Mouse (Mus musculus) MEL (cell line): ENCODE results near the gene Bpifa5. TPM values are rescaled to one million over a fixed set of nuclear protein-coding genes. Genes with fewer than 3 reads are reported as not detected.

ENCODE experiments used
- DNase-seq: peaks from one replicate; pipeline ENCODE4 v3.0.0; 2011; ENCODE audit warnings: low read depth, low spot score
- H3K27ac ChIP-seq: 2 replicates; pipeline ENCODE4 v1.5.1; 2012; ENCODE audit warnings: low read depth, mild to moderate bottlenecking, control low read depth, low read length, moderate library complexity; ENCODE audit not compliant: control insufficient read depth
- H3K27me3 ChIP-seq, 2 experiments: fragments of 150-350 bp in 1 of 2; sonication (generic) in 1 of 2; 2 replicates each; pipeline ENCODE4 v1.6.1; 2012; ENCODE audit warnings: low read length in 2 of 2, mild to moderate bottlenecking in 2 of 2, improper control_type of control experiment in 1 of 2, moderate library complexity in 1 of 2; ENCODE audit not compliant: insufficient read depth in 2 of 2, control insufficient read depth in 1 of 2
- H3K36me3 ChIP-seq, 2 experiments: 2 replicates each; pipeline ENCODE4 v1.6.1; 2012 to 2014; ENCODE audit warnings: low read length in 2 of 2, improper control_type of control experiment in 1 of 2, inconsistent platforms in 1 of 2, mild to moderate bottlenecking in 1 of 2; ENCODE audit not compliant: insufficient read depth in 2 of 2, control insufficient read depth in 1 of 2
- H3K4me1 ChIP-seq, 2 experiments: fragments of 150-350 bp in 1 of 2; sonication (generic) in 1 of 2; 2 replicates each; pipeline ENCODE4 v1.6.1; 2012; ENCODE audit warnings: low read length in 2 of 2, improper control_type of control experiment in 1 of 2, mild to moderate bottlenecking in 1 of 2; ENCODE audit not compliant: insufficient read depth in 2 of 2, control insufficient read depth in 1 of 2
- H3K4me3 ChIP-seq, 2 experiments: fragments of 150-350 bp in 1 of 2; sonication (generic) in 1 of 2; 2 replicates each; pipeline ENCODE4 v1.5.1; 2012; ENCODE audit warnings: low read depth in 2 of 2, low read length in 2 of 2, mild to moderate bottlenecking in 2 of 2, moderate library complexity in 2 of 2, control low read depth in 1 of 2, improper control_type of control experiment in 1 of 2; ENCODE audit not compliant: control insufficient read depth in 1 of 2, insufficient read depth in 1 of 2
- H3K79me2 ChIP-seq: 2 replicates; pipeline ENCODE4 v1.6.1; 2012; ENCODE audit warnings: mild to moderate bottlenecking, low read length, moderate library complexity; ENCODE audit not compliant: control insufficient read depth, poor library complexity, insufficient read depth
- H3K9ac ChIP-seq: 2 replicates; pipeline ENCODE4 v1.6.1; 2012; ENCODE audit warnings: low read depth, mild to moderate bottlenecking, control low read depth, low read length, moderate library complexity; ENCODE audit not compliant: control insufficient read depth, poor library complexity, severe bottlenecking
- H3K9me3 ChIP-seq: fragments of 150-350 bp; sonication (generic); replicated peaks from 2 replicates; pipeline ENCODE4 v1.6.1; 2012; ENCODE audit warnings: mild to moderate bottlenecking, low read length, improper control_type of control experiment, moderate library complexity; ENCODE audit not compliant: insufficient read depth
- CHD1 ChIP-seq: IDR thresholded peaks from 2 replicates; pipeline ENCODE4 v1.6.1; 2012; ENCODE audit warnings: low read depth, mild to moderate bottlenecking, inconsistent platforms, low read length, improper control_type of control experiment
- E2F4 ChIP-seq: IDR thresholded peaks from 2 replicates; pipeline ENCODE4 v1.6.1; 2011; ENCODE audit warnings: low read depth, low read length, improper control_type of control experiment, borderline replicate concordance
- ELF1 ChIP-seq: IDR thresholded peaks from 2 replicates; pipeline ENCODE4 v1.6.1; 2014; ENCODE audit warnings: low read depth, mild to moderate bottlenecking, inconsistent platforms, low read length, improper control_type of control experiment, moderate library complexity
- EP300 ChIP-seq, 2 experiments: IDR thresholded peaks; 2 replicates each; pipeline ENCODE4 v1.6.1; 2011; ENCODE audit warnings: improper control_type of control experiment in 2 of 2, low read length in 2 of 2, low read depth in 1 of 2, mild to moderate bottlenecking in 1 of 2
- KAT2A ChIP-seq: conservative IDR thresholded peaks from 2 replicates; pipeline ENCODE4 v1.6.1; 2012; ENCODE audit warnings: low read depth, low read length, improper control_type of control experiment, inconsistent platforms
- MYC ChIP-seq: IDR thresholded peaks from 2 replicates; pipeline ENCODE4 v1.6.1; 2011; ENCODE audit warnings: low read depth, mild to moderate bottlenecking, low read length, improper control_type of control experiment, moderate library complexity
- RCOR1 ChIP-seq: IDR thresholded peaks from 2 replicates; pipeline ENCODE4 v1.6.1; 2012; ENCODE audit warnings: low read depth, mild to moderate bottlenecking, inconsistent platforms, low read length, improper control_type of control experiment
- SIN3A ChIP-seq: IDR thresholded peaks from 2 replicates; pipeline ENCODE4 v1.6.1; 2012; ENCODE audit warnings: low read length, improper control_type of control experiment, inconsistent platforms
- TAL1 ChIP-seq: IDR thresholded peaks from 2 replicates; pipeline ENCODE4 v1.6.1; 2012; ENCODE audit warnings: mild to moderate bottlenecking, inconsistent platforms, low read length, moderate library complexity, mixed read lengths
- TBP ChIP-seq: IDR thresholded peaks from 2 replicates; pipeline ENCODE4 v1.8.0; 2011; ENCODE audit warnings: low read depth, low read length, improper control_type of control experiment
- USF2 ChIP-seq, 2 experiments: IDR thresholded peaks; 2 replicates each; pipeline ENCODE4 v1.6.1; 2011 to 2012; ENCODE audit warnings: improper control_type of control experiment in 2 of 2, low read length in 2 of 2, borderline replicate concordance in 1 of 2, inconsistent platforms in 1 of 2, low read depth in 1 of 2, mild to moderate bottlenecking in 1 of 2; ENCODE audit not compliant: insufficient read depth in 1 of 2
- ZC3H11A ChIP-seq: IDR thresholded peaks from 2 replicates; pipeline ENCODE4 v1.6.1; 2012; ENCODE audit warnings: low read depth, mild to moderate bottlenecking, inconsistent platforms, low read length, improper control_type of control experiment
- ZKSCAN1 ChIP-seq: IDR thresholded peaks from 2 replicates; pipeline ENCODE4 v1.6.1; 2012; ENCODE audit warnings: low read depth, mild to moderate bottlenecking, inconsistent platforms, low read length, improper control_type of control experiment, moderate library complexity
- ZMIZ1 ChIP-seq: IDR thresholded peaks from 2 replicates; pipeline ENCODE4 v1.6.1; 2012; ENCODE audit warnings: low read depth, mild to moderate bottlenecking, inconsistent platforms, low read length, improper control_type of control experiment, moderate library complexity
- ZNF384 ChIP-seq: IDR thresholded peaks from 2 replicates; pipeline ENCODE4 v1.6.1; 2012; ENCODE audit warnings: low read depth, mild to moderate bottlenecking, inconsistent platforms, low read length, improper control_type of control experiment
- polyA plus RNA-seq, 2 experiments: library from polyadenylated mRNA; stranded (reverse) in 1 of 2; unstranded in 1 of 2; fragments of >175 nt in 1 of 2; fragments of >200 nt in 1 of 2; gene quantifications; 2 replicates each; pipeline versions ENCODE4 v1.2.1 to v1.2.4; 2012; ENCODE audit warnings: low replicate concordance in 2 of 2, low read depth in 1 of 2; ENCODE audit not compliant: insufficient read length in 2 of 2, insufficient read depth in 1 of 2, missing spikeins in 1 of 2
- total RNA-seq: library from RNA; depleted of rRNA; stranded (reverse); fragments of 300-350 nt; gene quantifications from 2 replicates; pipeline ENCODE4 v1.2.3, GENCODE M21; 2012

The Bpifa5 gene
- total and polyA plus RNA-seq, 3 experiments, result not detected

DNA sequence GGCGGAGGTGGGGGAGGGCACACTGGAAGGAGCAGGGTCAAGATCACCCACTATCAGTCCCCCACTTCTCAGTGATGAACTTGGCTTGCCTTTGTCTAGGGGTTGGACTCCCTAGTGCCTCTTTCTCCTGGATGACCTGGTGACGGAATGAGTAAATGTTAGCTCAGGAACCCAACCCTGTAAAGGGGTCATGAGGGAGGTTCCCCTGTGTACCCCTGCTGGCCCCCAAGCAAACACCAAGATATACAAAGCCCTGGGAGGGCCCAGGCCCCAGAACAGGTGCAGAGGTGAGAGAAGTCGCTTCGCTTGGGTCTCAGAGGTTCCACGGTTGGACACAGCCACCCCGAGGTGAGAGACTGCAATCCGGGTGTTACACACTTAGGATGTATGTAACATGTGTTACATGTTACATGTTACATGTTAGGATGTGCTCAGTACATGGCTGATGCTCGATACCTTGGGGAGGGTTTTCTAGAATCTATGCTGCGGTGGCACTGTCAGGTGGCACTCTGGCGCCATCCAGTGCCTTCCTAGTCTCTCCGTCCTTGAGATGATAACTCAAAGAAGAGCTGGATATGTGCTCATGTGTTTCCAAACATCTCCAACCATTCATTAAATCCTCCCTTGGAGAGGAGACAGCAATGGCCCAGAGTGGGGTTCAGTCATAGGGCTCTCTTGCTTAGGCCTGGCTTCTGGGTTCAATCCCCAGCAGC lies 28.3 kb downstream of the Bpifa5 start, which contains the start of gene Bpifb1:
Gene Bpifb1, plus strand, starts transcription at position 273 of the 713 bp plus-strand sequence.
- no peaks in the 10 kb centered on the region for H3K4me1 ChIP-seq
- no peak within 1 kb of the TSS for H3K9ac ChIP-seq
- H3K4me3 ChIP-seq, result no peak within 1 kb of the TSS
- no peak for DNase-seq
- no peaks in the 10 kb centered on the region for H3K9me3 ChIP-seq
- no peaks in the 10 kb centered on the region for H3K79me2 ChIP-seq
- H3K27ac ChIP-seq, result no peak within 1 kb of the TSS
- no peak for TF ChIP-seq USF2 (IDR thresholded peaks at IDR 0.05; ENCODE audit: borderline replicate concordance in 1 of 2, insufficient read depth in 1 of 2, low read depth in 1 of 2, low read length in 2 of 2)
- no peak for TF ChIP-seq TBP
- TF ChIP-seq SIN3A, result no peak
- no peak for TF ChIP-seq ZKSCAN1
- no peak for TF ChIP-seq ELF1
- TF ChIP-seq CHD1, result no peak
- no peak for TF ChIP-seq TAL1
- TF ChIP-seq E2F4, result no peak
- TF ChIP-seq ZNF384, result no peak
- TF ChIP-seq KAT2A, result no peak
- TF ChIP-seq EP300 (IDR thresholded peaks at IDR 0.05; ENCODE audit: low read depth in 1 of 2, low read length in 2 of 2), result no peak
- TF ChIP-seq ZMIZ1, result no peak
- TF ChIP-seq MYC, result no peak
- no peak for TF ChIP-seq ZC3H11A
- 0 out of 4 replicates have a peak, but pooled peaks cover 0 to 2% of the 10 kb centered on the region in 2 experiments for H3K27me3 ChIP-seq
- no peaks in the 10 kb centered on the region for H3K36me3 ChIP-seq

DNA sequence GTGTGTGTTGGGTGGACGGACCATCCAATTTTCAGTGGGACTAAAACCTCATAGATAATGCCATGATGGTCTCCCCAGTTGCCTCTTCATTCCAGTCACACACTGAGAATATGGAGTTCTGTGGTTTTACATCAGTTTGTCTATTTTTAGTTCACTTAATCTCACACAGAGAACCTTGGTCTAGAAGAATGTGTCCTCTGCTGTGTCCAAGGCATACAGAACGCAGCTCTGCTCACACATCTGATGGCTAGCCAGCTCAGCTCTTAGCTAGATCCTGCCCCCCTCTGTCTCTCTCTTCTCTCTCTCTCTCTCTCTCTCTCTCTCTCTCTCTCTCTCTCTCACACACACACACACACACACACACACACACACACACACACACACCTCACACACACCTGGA lies 29.7 kb downstream of the Bpifa5 start:
- no peaks in the 10 kb centered on the region for H3K79me2 ChIP-seq
- H3K27me3 ChIP-seq, result 0 out of 4 replicates have a peak, but pooled peaks cover 0 to 2% of the 10 kb centered on the region in 2 experiments
- H3K27ac ChIP-seq, result no peak overlapping the region
- no peaks in the 10 kb centered on the region for H3K4me1 ChIP-seq
- no peaks in the 10 kb centered on the region for H3K9me3 ChIP-seq
- TF ChIP-seq MYC (no peak), CHD1 (no peak), RCOR1 (no peak)
- TF ChIP-seq, all 39 proteins: peak for 0
- Histone ChIP-seq H3K36me3 (no peaks in the 10 kb centered on the region), H3K4me3 (no peak overlapping the region), H3K9ac (no peak overlapping the region)
- DNase-seq, result no peak
